In the genomic region with DNA sequence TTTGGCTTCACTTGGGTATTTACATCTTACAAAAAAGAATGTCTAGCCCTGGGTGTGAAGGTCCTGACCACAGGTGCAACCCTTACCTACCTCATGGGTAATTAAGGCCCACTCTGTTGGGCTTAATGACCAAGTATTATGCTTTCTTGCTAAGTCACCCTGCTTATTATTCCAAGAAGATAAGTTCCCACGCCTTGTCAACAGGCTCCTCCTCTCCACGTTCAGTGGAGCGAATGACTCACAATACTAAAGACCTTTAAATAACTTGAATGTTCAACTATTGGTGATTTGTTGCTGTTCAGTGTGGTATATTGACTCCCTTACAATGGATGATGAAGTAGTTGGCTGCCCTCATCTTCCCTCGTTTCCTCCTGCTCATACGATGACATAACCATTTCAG, we compare ENCODE assay signal across 11 mouse cellular contexts.
"Had no signal": no experiment of that assay in that cellular context is flagged by ENCODE, and none has a peak within 500 bp of the region (broad histone marks: within the 10 kb centered on the region; RNA-seq: fewer than 3 reads in every experiment).

No protein-coding gene starts in this region.

- ATAC-seq: liver, embryonic 12.5 days; midbrain, embryonic 13.5 days had no signal

- H3K9me3 ChIP-seq: kidney, embryonic 15.5 days; limb, embryonic 15.5 days; liver, embryonic 12.5 days; midbrain, embryonic 13.5 days had no signal

- H3K36me3 ChIP-seq: kidney, embryonic 15.5 days; limb, embryonic 15.5 days; liver, embryonic 12.5 days; midbrain, embryonic 13.5 days had no signal

- H3K9ac ChIP-seq: kidney, embryonic 15.5 days; limb, embryonic 15.5 days; liver, embryonic 12.5 days; lung, embryonic 14.5 days; midbrain, embryonic 13.5 days had no signal

- H3K27me3 ChIP-seq: kidney, embryonic 15.5 days; limb, embryonic 15.5 days; liver, embryonic 12.5 days; midbrain, embryonic 13.5 days had no signal

- DNase-seq: kidney, postnatal 14 days; lung, embryonic 14.5 days; lung, postnatal 10 days; lung, postnatal 4 days; right cerebral cortex, adult 18-20 months; right cerebral cortex, postnatal 25 days; thymus, postnatal 4 days had no signal

- H3K27ac ChIP-seq: kidney, embryonic 15.5 days; limb, embryonic 15.5 days; liver, embryonic 12.5 days; midbrain, embryonic 13.5 days had no signal

- H3K4me1 ChIP-seq: kidney, embryonic 15.5 days; midbrain, embryonic 13.5 days had no signal

- H3K4me3 ChIP-seq: kidney, embryonic 15.5 days; limb, embryonic 15.5 days; liver, embryonic 12.5 days; midbrain, embryonic 13.5 days had no signal

- H3K4me2 ChIP-seq: kidney, embryonic 15.5 days; limb, embryonic 15.5 days; liver, embryonic 12.5 days; lung, embryonic 14.5 days; midbrain, embryonic 13.5 days had no signal
